Mouse (Mus musculus): ENCODE results near the gene Sfswap.
"Not testable (repeated sequence)": the region's sequence is repeated elsewhere in the genome, so short reads cannot be mapped to it uniquely, and the experiment has no call there.

Gene Sfswap

GRCm38 (mm10) chr5:129500722-129501634, at the start of gene Sfswap:
Sfswap (plus strand) TSS chr5:129501221.
- peak; percentile 88 for DNase-seq (ENCODE audit: low spot score)

- DNase-seq (ENCODE audit: low spot score), result peak; percentile 33
Measured at GRCm38 (mm10) chr5:129452561-129452960, 48.5 kb upstream of the Sfswap start.

DNA sequence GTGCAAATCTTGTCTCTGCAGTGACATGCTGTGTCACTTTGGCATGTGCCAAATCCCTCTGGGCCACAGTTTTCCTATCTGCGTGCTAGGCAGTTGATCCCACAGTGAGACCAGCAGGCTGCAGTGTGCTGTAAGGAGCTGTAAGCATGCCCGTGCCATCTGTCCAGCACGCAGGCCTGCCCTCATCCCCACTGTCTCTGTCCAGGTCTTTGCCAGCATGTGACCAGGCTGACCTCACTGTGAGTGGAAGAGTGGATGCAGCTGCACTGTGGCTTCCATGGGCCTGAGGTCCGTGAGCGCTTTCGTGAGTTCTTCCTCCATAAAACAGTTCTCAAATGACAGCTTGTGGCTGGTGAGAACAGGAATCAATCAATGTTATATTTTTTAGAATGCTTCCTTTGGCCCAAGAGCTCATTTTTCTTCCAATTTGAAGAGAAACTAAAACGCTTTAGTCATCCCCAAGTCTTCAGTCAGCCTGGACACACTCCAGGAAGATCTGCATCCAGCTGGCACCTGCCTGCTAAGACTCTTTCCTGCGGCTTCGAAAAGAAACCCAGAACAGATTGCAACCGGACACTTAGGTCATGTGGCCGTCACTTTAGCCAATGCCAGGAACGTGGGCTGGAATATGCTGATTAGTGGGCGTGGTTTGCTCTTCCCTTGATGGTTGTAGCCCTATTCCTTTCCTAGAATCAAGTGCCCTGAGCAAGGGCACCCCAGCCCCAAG, 46.1 kb upstream of the Sfswap start:
- DNase-seq (ENCODE audit: low spot score), result peak; percentile 95

DNA sequence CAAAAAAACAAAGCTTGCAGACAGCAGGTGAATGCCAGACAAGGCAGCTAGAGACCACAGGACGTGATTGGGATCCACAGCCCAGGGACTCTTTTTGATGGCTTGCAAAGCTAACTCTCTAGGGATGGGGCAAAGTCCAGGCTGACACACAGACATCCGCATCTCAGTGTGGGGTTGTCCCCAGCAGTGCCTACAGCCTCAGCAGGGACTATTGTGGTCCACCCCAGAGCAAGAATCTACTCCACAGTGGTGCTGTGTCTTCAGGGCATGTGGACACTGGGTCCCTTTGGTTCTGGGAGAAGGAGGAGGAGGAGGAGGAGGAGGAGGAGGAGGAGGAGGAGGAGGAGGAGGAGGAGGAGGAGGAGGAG, 45.5 kb upstream of the Sfswap start:
- DNase-seq (ENCODE audit: low spot score), result no peak

DNA sequence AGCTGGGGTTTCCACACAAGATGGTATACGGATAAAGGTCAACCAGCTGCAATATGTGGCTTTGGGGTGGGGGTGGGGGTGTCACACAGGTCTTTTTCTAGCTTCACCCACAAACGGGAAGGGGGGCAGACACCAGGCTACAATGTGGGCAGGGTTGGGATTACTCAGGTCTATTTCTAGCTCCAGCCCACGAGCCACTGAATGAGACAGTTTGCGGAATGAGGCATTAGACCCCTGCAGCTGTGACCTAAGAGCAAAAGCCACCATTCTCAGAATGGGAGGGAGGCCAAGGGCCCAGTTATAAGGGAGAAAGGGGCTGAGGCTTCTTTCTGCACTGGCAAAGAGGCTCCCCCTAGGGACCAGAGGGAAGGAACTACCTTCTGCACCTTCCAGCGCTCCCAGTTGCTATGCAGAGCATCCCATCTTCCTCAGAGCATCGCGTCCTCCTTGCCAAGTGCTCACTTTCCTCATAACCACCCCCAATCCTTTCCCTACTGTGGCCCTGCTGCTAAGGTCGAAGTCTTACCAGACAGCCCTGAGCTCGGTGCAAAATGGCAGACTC, 44.4 kb upstream of the Sfswap start:
- no peak for DNase-seq (ENCODE audit: low spot score)

- DNase-seq (ENCODE audit: low spot score), result no peak
Measured at GRCm38 (mm10) chr5:129458109-129458508, 42.9 kb upstream of the Sfswap start.

DNA sequence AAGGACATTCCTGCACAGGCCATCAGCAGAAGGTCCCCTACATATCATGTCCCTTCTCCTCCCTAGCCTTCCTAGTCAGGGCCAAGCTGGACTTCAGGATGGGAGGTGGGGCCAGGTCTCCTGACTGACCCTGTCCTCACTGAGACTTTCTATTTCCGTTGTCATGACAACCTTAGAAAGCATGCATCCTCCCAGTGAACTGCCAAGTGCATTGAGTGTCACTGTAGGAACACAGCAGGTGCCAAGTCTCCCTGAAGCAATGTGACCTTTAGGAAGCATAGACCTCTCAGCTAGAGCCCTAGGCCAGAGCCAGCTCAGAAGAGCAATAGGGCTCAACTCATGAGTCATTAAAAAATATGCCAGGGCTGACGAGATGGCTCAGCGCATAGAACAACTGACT, 42.5 kb upstream of the Sfswap start:
- DNase-seq (ENCODE audit: low spot score), result peak; percentile 41

DNA sequence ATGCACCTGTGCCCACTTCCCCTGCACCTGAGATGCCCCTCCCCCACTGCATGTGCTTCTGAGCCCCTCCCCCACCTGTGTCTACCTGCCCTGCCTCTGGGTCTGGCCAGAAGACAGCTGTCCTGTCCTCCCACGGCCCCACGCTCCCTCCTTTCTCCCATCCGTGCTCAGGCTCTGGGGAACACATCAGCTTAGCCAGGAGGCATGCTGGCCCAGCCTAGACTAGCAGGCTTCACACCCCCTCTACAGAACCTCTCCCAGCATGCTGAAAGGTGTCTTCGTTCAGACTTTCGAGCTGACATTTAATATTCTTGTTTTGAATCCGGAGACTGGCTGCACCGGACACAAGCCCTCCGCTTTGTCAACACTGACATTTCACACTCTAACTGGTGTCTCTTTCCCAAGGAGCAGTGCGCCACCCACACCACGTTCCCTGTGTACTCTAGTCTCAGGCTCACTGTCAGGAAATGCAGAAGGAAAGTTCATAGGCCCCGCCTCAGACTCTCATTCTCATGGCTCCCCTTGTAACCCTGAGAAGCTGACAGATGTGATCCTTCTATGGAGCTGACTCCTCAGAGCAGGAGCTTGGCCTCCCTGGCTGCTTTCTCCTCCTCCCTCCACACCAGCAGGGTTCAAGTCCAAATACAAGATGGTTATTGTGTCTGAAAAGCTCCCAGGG, 40.1 kb upstream of the Sfswap start:
- DNase-seq (ENCODE audit: low spot score), result no peak

GRCm38 (mm10) chr5:129463648-129464047, 37.4 kb upstream of the Sfswap start:
- DNase-seq (ENCODE audit: low spot score), result not testable (repeated sequence)

DNA sequence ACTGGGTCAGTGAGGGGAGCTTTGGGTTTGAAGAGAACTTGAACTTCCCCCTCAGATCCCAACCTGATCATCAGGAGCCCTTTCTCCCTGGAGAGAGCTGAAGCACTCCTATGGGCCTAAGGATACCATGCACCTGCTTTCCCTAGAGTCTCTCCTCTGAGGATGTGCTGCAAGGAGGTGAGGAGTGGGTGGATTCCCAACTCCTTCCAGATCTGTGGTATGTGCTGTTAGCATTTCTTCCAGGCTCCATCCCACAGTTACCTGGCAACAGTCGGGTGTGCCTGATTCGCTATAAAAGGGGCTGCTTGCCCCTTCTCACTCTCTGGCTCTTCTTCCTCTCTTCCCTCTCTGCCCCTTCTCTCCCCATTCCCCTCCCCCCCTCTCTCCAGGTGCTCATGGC, 35.2 kb upstream of the Sfswap start:
- DNase-seq (ENCODE audit: low spot score), result no peak

- DNase-seq (ENCODE audit: low spot score), result no peak
Measured at GRCm38 (mm10) chr5:129475532-129476045, 25.4 kb upstream of the Sfswap start.

GRCm38 (mm10) chr5:129489879-129490278, 11.1 kb upstream of the Sfswap start:
- DNase-seq (ENCODE audit: low spot score), result peak; percentile 42

GRCm38 (mm10) chr5:129501671-129502070, 650 bp downstream of the Sfswap start:
- no peak for DNase-seq (ENCODE audit: low spot score)

- DNase-seq (ENCODE audit: low spot score), result no peak
Measured at GRCm38 (mm10) chr5:129506886-129507285, 5.9 kb downstream of the Sfswap start.

- DNase-seq (ENCODE audit: low spot score), result no peak
Measured at GRCm38 (mm10) chr5:129518180-129518579, 17.2 kb downstream of the Sfswap start.

DNA sequence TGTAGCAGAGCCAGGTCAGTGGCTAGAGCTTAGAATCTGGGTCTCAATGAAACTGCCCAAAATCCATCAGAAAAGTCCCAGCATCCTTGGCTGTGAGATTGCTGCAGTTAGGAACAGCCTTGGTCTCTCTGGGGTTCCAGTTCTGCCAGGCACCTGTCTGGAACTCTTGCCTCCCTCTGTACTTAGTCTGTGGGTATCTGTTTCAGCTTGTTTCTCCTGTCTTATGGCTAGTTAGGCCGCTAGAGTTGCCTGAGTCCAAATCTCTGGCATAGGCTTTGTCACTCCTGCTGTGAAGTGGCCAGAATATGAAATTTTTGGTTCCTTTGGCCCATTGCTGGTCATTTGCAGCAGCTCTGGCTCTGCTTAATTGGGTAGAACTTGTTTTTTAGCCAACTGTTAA, 17.8 kb downstream of the Sfswap start:
- DNase-seq (ENCODE audit: low spot score), result no peak

DNA sequence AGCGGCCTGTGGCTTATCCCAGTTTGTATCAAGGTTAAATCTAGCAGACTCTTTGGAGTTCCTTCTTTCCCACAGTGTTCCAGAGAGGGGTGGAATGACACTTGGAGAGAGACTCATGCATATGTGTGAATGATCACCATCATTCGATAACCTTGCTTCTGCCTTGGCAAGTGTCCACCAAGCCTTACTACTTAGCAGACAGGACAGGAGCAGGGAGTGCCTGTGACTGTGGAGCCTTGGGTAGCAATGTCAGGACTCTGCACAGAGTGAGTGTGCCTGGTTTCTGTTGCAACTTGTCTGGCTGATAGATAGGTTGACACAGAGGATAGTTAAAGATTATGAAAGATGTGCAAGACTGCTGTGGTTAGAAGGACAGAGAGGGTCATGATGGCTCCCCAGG, 18.6 kb downstream of the Sfswap start:
- no peak for DNase-seq (ENCODE audit: low spot score)

DNA sequence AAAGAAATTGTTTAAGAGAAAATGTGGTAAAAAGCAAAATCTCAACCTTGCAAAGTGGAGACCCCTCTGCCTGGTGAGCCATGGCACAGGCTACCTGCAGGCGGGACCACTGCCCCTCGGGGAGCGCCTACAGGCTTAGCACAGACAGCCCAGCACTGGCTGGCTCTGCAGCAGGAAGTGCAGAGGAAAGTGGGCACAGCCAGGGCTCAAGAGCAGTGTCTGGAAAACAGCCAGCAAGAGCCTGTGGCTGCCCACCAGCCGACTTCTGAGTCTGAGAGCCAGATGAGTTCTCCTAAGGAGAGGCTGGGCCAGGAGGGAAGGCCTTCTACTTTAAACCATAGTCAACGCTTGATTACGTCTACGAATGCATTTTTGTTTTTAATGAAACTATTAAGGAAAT, 20.5 kb downstream of the Sfswap start:
- DNase-seq (ENCODE audit: low spot score), result no peak

- DNase-seq (ENCODE audit: low spot score), result no peak
Measured at GRCm38 (mm10) chr5:129521913-129522312, 20.9 kb downstream of the Sfswap start.

- DNase-seq (ENCODE audit: low spot score), result no peak
Measured at GRCm38 (mm10) chr5:129523166-129523565, 22.1 kb downstream of the Sfswap start.

- DNase-seq (ENCODE audit: low spot score), result no peak
Measured at GRCm38 (mm10) chr5:129524751-129525150, 23.7 kb downstream of the Sfswap start.

DNA sequence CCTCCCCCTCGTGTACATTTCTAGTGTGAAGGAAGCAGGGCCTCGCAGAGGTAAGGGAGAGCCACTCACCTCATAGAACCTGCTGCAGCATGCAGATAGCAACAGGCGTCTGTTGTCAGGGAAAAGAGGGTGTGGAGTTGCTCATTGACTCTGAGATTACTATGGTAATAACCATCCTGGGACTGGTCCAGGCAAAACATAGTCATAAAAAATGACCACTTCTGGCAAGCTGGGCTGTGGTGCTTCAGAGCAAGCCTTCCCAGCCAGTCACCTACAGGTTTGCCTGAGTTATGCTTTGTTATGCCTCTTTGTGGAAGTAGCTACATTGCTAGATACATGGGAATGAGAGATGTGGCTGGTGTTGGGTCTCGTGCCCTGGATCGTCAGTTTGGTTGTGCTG, 26.1 kb downstream of the Sfswap start:
- no peak for DNase-seq (ENCODE audit: low spot score)
